Mouse (Mus musculus) embryonic facial prominence, embryonic 12.5 days (tissue): ENCODE results near the gene Bcar3. TPM values are rescaled to one million over a fixed set of nuclear protein-coding genes. Genes with fewer than 3 reads are reported as not detected.

ENCODE experiments used
- ATAC-seq: fragments of 200-750 bp; cut with Nextera tagmentation; 2 replicates; pipeline ENCODE4 v1.8.0; 2017; ENCODE audit not compliant: insufficient number of reproducible peaks, insufficient read depth, low FRiP score, low TSS enrichment
- H3K27ac ChIP-seq: fragments of 300-500 bp; sonication (generic); 2 replicates; pipeline ENCODE4 v1.5.1; 2016; ENCODE audit warnings: mild to moderate bottlenecking
- H3K27me3 ChIP-seq: fragments of 300-500 bp; sonication (generic); 2 replicates; pipeline ENCODE4 v1.6.1; 2016; ENCODE audit warnings: mild to moderate bottlenecking, moderate library complexity
- H3K36me3 ChIP-seq: fragments of 300-500 bp; sonication (generic); 2 replicates; pipeline ENCODE4 v1.6.1; 2016; ENCODE audit warnings: mild to moderate bottlenecking
- H3K4me1 ChIP-seq: fragments of 300-500 bp; sonication (generic); 2 replicates; pipeline ENCODE4 v1.6.1; 2016
- H3K4me2 ChIP-seq: fragments of 300-500 bp; sonication (generic); replicated peaks from 2 replicates; pipeline ENCODE4 v1.6.1; 2016; ENCODE audit warnings: mild to moderate bottlenecking, moderate library complexity
- H3K4me3 ChIP-seq: fragments of 300-500 bp; sonication (generic); 2 replicates; pipeline ENCODE4 v1.5.1; 2016; ENCODE audit warnings: mild to moderate bottlenecking
- H3K9ac ChIP-seq: fragments of 300-500 bp; sonication (generic); 2 replicates; pipeline ENCODE4 v1.6.1; 2016; ENCODE audit warnings: mild to moderate bottlenecking, moderate library complexity
- H3K9me3 ChIP-seq: fragments of 300-500 bp; sonication (generic); 2 replicates; pipeline ENCODE4 v1.6.1; 2016; ENCODE audit warnings: mild to moderate bottlenecking, moderate library complexity
- WGBS: fragments of 180-500 bp; shearing (Covaris S2); methylation state at CpG from one replicate; pipeline ENCODE4 v1.1.7; 2016; 5-methylcytosine and 5-hydroxymethylcytosine counted together
- polyA plus RNA-seq: library from polyadenylated mRNA; unstranded; fragments of >200 nt; fragmentation: Nextera tagmentation; extraction: Ambion mirVana; gene quantifications from 2 replicates; pipeline ENCODE4 v1.2.1, GENCODE M21; 2016

Bcar3 gene
- polyA plus RNA-seq, 1 experiment from 2014 or later: 11.2 TPM

GRCm38 (mm10) chr3:122408798-122409311 is 114.9 kb downstream of the Bcar3 start:
- Histone ChIP-seq H3K36me3 (no peaks in the 10 kb centered on the region), H3K4me2 (no peak overlapping the region), H3K27me3 (no peaks in the 10 kb centered on the region), H3K4me1 (0 out of 2 replicates have a peak, but pooled peaks cover 2% of the 10 kb centered on the region), H3K27ac (no peak overlapping the region), H3K9ac (no peak overlapping the region), H3K4me3 (no peak overlapping the region), H3K9me3 (no peaks in the 10 kb centered on the region)
- no peak for ATAC-seq
- whole genome bisulfite sequencing: 70% methylated on average over 15 of the region's 15 CpGs

GRCm38 (mm10) chr3:122411590-122411989 is 117.7 kb downstream of the Bcar3 start:
- no peak overlapping the region for H3K9ac ChIP-seq
- WGBS: 69% methylated on average over 2 of the region's 2 CpGs
- H3K4me2 ChIP-seq: no peak overlapping the region
- no peaks in the 10 kb centered on the region for H3K9me3 ChIP-seq
- ATAC-seq: no peak
- H3K27ac ChIP-seq: no peak overlapping the region
- H3K4me1 ChIP-seq: peaks cover 12% of the 10 kb centered on the region; the same call in 1 of the 2 replicates
- no peak overlapping the region for H3K4me3 ChIP-seq
- no peaks in the 10 kb centered on the region for H3K36me3 ChIP-seq
- H3K27me3 ChIP-seq: no peaks in the 10 kb centered on the region

GRCm38 (mm10) chr3:122413729-122414561 is 120.0 kb downstream of the Bcar3 start:
- H3K27ac ChIP-seq: 0 out of 2 replicates have a peak overlapping the region, but pooled peaks have one; percentile 41
- ATAC-seq: no peak
- 0 out of 2 replicates have a peak, but pooled peaks cover 5% of the 10 kb centered on the region for H3K27me3 ChIP-seq
- H3K4me1 ChIP-seq: peaks cover 13% of the 10 kb centered on the region; the same call in 1 of the 2 replicates
- 25% methylated on average over 17 of the region's 17 CpGs for WGBS
- H3K4me2 ChIP-seq: peak overlapping the region; percentile 32
- no peaks in the 10 kb centered on the region for H3K36me3 ChIP-seq
- no peak overlapping the region for H3K9ac ChIP-seq
- H3K4me3 ChIP-seq: no peak overlapping the region
- no peaks in the 10 kb centered on the region for H3K9me3 ChIP-seq

GRCm38 (mm10) chr3:122414868-122415267 is 120.9 kb downstream of the Bcar3 start:
- Histone ChIP-seq H3K36me3 (no peaks in the 10 kb centered on the region), H3K4me3 (no peak overlapping the region), H3K4me2 (no peak overlapping the region), H3K27me3 (0 out of 2 replicates have a peak, but pooled peaks cover 5% of the 10 kb centered on the region), H3K9ac (no peak overlapping the region), H3K4me1 (peaks cover 19% of the 10 kb centered on the region; the same call in 1 of the 2 replicates), H3K27ac (no peak overlapping the region), H3K9me3 (no peaks in the 10 kb centered on the region)
- no peak for ATAC-seq
- WGBS: 39% methylated on average over 8 of the region's 8 CpGs

GRCm38 (mm10) chr3:122417466-122417865 is 123.5 kb downstream of the Bcar3 start:
- no peak overlapping the region for H3K27ac ChIP-seq
- no peak overlapping the region for H3K9ac ChIP-seq
- H3K4me3 ChIP-seq: no peak overlapping the region
- peaks cover 22% of the 10 kb centered on the region; the same call in 1 of the 2 replicates for H3K4me1 ChIP-seq
- H3K4me2 ChIP-seq: no peak overlapping the region
- WGBS: 54% methylated on average over 11 of the region's 11 CpGs
- no peak for ATAC-seq
- no peaks in the 10 kb centered on the region for H3K9me3 ChIP-seq
- H3K36me3 ChIP-seq: no peaks in the 10 kb centered on the region
- H3K27me3 ChIP-seq: 0 out of 2 replicates have a peak, but pooled peaks cover 5% of the 10 kb centered on the region

- Histone ChIP-seq H3K36me3 (no peaks in the 10 kb centered on the region), H3K4me3 (peak overlapping the region; percentile 61; the same call in 1 of the 2 replicates), H3K4me1 (peaks cover 22% of the 10 kb centered on the region; the same call in 1 of the 2 replicates), H3K27ac (no peak overlapping the region), H3K27me3 (0 out of 2 replicates have a peak, but pooled peaks cover 5% of the 10 kb centered on the region), H3K9me3 (no peaks in the 10 kb centered on the region), H3K9ac (no peak overlapping the region), H3K4me2 (peak overlapping the region; percentile 86; the same call in 1 of the 2 replicates)
- ATAC-seq: no peak
- 28% methylated on average over 16 of the region's 16 CpGs for WGBS
These were observed 124.8 kb downstream of the Bcar3 start for GRCm38 (mm10) chr3:122418564-122419274.

- Histone ChIP-seq H3K27ac (peak overlapping the region; percentile 67), H3K27me3 (0 out of 2 replicates have a peak, but pooled peaks cover 5% of the 10 kb centered on the region)
- peak; percentile 85 for ATAC-seq
These were observed 125.9 kb downstream of the Bcar3 start for GRCm38 (mm10) chr3:122419610-122420409.

GRCm38 (mm10) chr3:122420410-122420774 is 126.5 kb downstream of the Bcar3 start:
- Histone ChIP-seq H3K27me3 (0 out of 2 replicates have a peak, but pooled peaks cover 5% of the 10 kb centered on the region), H3K9me3 (no peaks in the 10 kb centered on the region), H3K4me2 (peak overlapping the region; percentile 86), H3K4me1 (peaks cover 10% of the 10 kb centered on the region; the same call in 1 of the 2 replicates), H3K4me3 (peak overlapping the region; percentile 61), H3K36me3 (no peaks in the 10 kb centered on the region), H3K9ac (peak overlapping the region; percentile 78), H3K27ac (peak overlapping the region; percentile 67)
- under 1% methylated on average over 15 of the region's 15 CpGs for WGBS
- peak; percentile 19; the same call in 1 of the 2 replicates for ATAC-seq

More at GRCm38 (mm10) chr3:122419610-122420409, 125.9 kb downstream of the Bcar3 start:
- peak overlapping the region; percentile 78 for H3K9ac ChIP-seq
- peak overlapping the region; percentile 86 for H3K4me2 ChIP-seq
- H3K9me3 ChIP-seq: no peaks in the 10 kb centered on the region
- peak overlapping the region; percentile 61 for H3K4me3 ChIP-seq
- under 1% methylated on average over 63 of the region's 63 CpGs for WGBS
- H3K4me1 ChIP-seq: peaks cover 12% of the 10 kb centered on the region; the same call in 1 of the 2 replicates
- no peaks in the 10 kb centered on the region for H3K36me3 ChIP-seq

GRCm38 (mm10) chr3:122421042-122421702 is 127.2 kb downstream of the Bcar3 start:
- Histone ChIP-seq H3K4me1 (peaks cover 10% of the 10 kb centered on the region; the same call in 1 of the 2 replicates), H3K9ac (no peak overlapping the region), H3K27me3 (0 out of 2 replicates have a peak, but pooled peaks cover 5% of the 10 kb centered on the region), H3K4me2 (peak overlapping the region; percentile 86), H3K4me3 (peak overlapping the region; percentile 61), H3K9me3 (no peaks in the 10 kb centered on the region), H3K36me3 (no peaks in the 10 kb centered on the region), H3K27ac (no peak overlapping the region)
- WGBS: 7% methylated on average over 13 of the region's 13 CpGs
- no peak for ATAC-seq

- Histone ChIP-seq H3K27ac (no peak overlapping the region), H3K9ac (no peak overlapping the region), H3K27me3 (0 out of 2 replicates have a peak, but pooled peaks cover 5% of the 10 kb centered on the region), H3K9me3 (no peaks in the 10 kb centered on the region), H3K4me3 (no peak overlapping the region), H3K4me2 (peak overlapping the region; percentile 86), H3K4me1 (peaks cover 10% of the 10 kb centered on the region; the same call in 1 of the 2 replicates), H3K36me3 (no peaks in the 10 kb centered on the region)
- no peak for ATAC-seq
- 68% methylated on average over 7 of the region's 7 CpGs for WGBS
These were observed 127.9 kb downstream of the Bcar3 start for GRCm38 (mm10) chr3:122421802-122422201.
